In genomic region chr2:129696059-129696458, GRCm38 (mm10) we compare ENCODE assay signal across 9 mouse cellular contexts. TPM values are rescaled to one million over a fixed set of nuclear protein-coding genes. Genes with fewer than 3 reads are reported as not detected.
DNase-seq lines count a peak whose midpoint lies in the region; ATAC-seq and TF ChIP-seq lines count a peak whose summit lies in the region.
"Had no signal": no experiment of that assay in that cellular context is flagged by ENCODE, and none has a peak within 500 bp of the region (broad histone marks: within the 10 kb centered on the region; RNA-seq: fewer than 3 reads in every experiment).

No protein-coding gene starts in this region.

- no peaks in the 10 kb centered on the region for H3K4me1 ChIP-seq in stomach, postnatal 0 days (replicated peaks; ENCODE audit: control insufficient read depth, insufficient read depth)

- DNase-seq in heart, postnatal 10 days, result peak; percentile 32 to 58
- no peak for DNase-seq in heart, postnatal 25 days (ENCODE audit: low spot score)
- DNase-seq in urinary bladder, postnatal 14 days (ENCODE audit: low spot score), result peak; percentile 24
- no peak for DNase-seq in urinary bladder, adult 2 months (ENCODE audit: low spot score)
- DNase-seq in cerebellum, adult 8-10 months, result peak; percentile 47
- DNase-seq in forelimb bud, embryonic 11.5 days (ENCODE audit: low read depth, low spot score), result peak; percentile 59
- peak; percentile 51 for DNase-seq in lung, postnatal 14 days
- DNase-seq in stomach, postnatal 0 days (ENCODE audit: low spot score), result peak; percentile 48

- no peak overlapping the region for H3K4me2 ChIP-seq in stomach, postnatal 0 days (replicated peaks; ENCODE audit: low read depth)
- H3K4me2 ChIP-seq: limb, embryonic 15.5 days had no signal

- no peak for TF ChIP-seq EP300 in stomach, postnatal 0 days (optimal IDR thresholded peaks at IDR 0.05)

- no peak for ATAC-seq in stomach, postnatal 0 days (ENCODE audit: low FRiP score, low TSS enrichment)

- no peak overlapping the region for H3K9ac ChIP-seq in stomach, postnatal 0 days (ENCODE audit: low read length)
- H3K9ac ChIP-seq: limb, embryonic 15.5 days had no signal

- peak; percentile 76 for TF ChIP-seq CTCF in stomach, postnatal 0 days (IDR thresholded peaks at IDR 0.05; ENCODE audit: low read depth)

- no peaks in the 10 kb centered on the region for H3K9me3 ChIP-seq in stomach, postnatal 0 days (ENCODE audit: control insufficient read depth, low read length)
- H3K9me3 ChIP-seq: limb, embryonic 15.5 days had no signal

- H3K4me3 ChIP-seq in stomach, postnatal 0 days (ENCODE audit: low read depth, low read length), result no peak overlapping the region
- H3K4me3 ChIP-seq: limb, embryonic 15.5 days had no signal

- no peak overlapping the region for H3K27ac ChIP-seq in stomach, postnatal 0 days (replicated peaks)
- H3K27ac ChIP-seq: limb, embryonic 15.5 days had no signal

- H3K36me3 ChIP-seq in stomach, postnatal 0 days (ENCODE audit: control insufficient read depth, insufficient read depth, low read length), result no peaks in the 10 kb centered on the region
- H3K36me3 ChIP-seq: limb, embryonic 15.5 days had no signal

- intact Hi-C loops in heart, postnatal 10 days (cut with DNase I), result no loop called here
- intact Hi-C loops in heart, postnatal 25 days (cut with DNase I), result no loop called here

- H3K27me3 ChIP-seq in stomach, postnatal 0 days (ENCODE audit: control insufficient read depth, insufficient read depth, low read length), result no peaks in the 10 kb centered on the region

- WGBS in stomach, postnatal 0 days, result 7% methylated on average over 4 of the region's 4 CpGs

RNA-seq across cellular contexts. Expression of gene Pdyn, which starts 3.6 kb away (rescaled TPM):
- total RNA-seq in heart, postnatal 10 days (2021), result not detected
- not detected for total RNA-seq in heart, postnatal 25 days (2021)
- not detected in 2 replicates for polyA plus RNA-seq in urinary bladder, adult 2 months (2012; rRNA removed)
- 0.08 and 0.11 TPM in 2 replicates for polyA plus RNA-seq in stomach, postnatal 0 days (2015; fragmentation: Nextera tagmentation; extraction: Ambion mirVana)

Comparison
In these comparisons a context has a peak if more than half of its experiments do, and no peak if none do; other contexts are left out.
1. DNase-seq: peak in heart, postnatal 10 days (2 of 2), urinary bladder, postnatal 14 days (single experiment), cerebellum, adult 8-10 months (single experiment), forelimb bud, embryonic 11.5 days (single experiment), lung, postnatal 14 days (single experiment) and stomach, postnatal 0 days (single experiment); none in heart, postnatal 25 days (single experiment) and urinary bladder, adult 2 months (single experiment).